Mouse (Mus musculus) lung, adult 18-20 months (tissue): ENCODE data around the gene Ermap.

Source experiments
- DNase-seq, 2 experiments: peaks; one replicate each; pipeline ENCODE4 v3.0.0; 2022; ENCODE audit warnings: mixed read lengths in 2 of 2

Gene Ermap

GRCm38 (mm10) chr4:119183525-119183924 is 6.3 kb downstream of the Ermap start:
- no peak for DNase-seq

- peak; percentile 29 for DNase-seq
These were observed 8.4 kb downstream of the Ermap start for GRCm38 (mm10) chr4:119181456-119181855.

- DNase-seq = no peak
These were observed 9.6 kb downstream of the Ermap start for GRCm38 (mm10) chr4:119180133-119180707.

DNA sequence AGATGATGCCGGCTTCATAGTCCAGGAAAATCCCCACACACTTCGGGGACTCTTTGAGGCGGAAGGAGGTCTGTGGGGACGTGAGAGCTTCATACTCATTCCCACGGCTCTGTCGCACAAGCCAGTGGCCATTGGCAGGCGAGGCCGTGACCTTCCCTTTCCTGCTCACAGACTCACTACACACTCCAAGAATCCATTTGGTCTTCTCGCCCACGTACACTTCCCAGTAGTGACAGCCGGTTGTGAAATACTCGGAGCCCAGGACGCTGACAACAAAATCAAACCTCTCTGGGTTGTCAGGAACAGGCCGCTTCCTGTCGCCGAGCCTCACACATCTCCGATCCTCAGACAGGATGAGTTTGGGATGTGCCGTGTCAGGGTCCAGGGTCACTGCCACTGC is 11.5 kb downstream of the Ermap start:
- peak in 1 of 2 experiments; percentile 20 for DNase-seq

- DNase-seq = peak; percentile 24 to 31
These were observed 12.1 kb downstream of the Ermap start for GRCm38 (mm10) chr4:119177702-119178101.

DNA sequence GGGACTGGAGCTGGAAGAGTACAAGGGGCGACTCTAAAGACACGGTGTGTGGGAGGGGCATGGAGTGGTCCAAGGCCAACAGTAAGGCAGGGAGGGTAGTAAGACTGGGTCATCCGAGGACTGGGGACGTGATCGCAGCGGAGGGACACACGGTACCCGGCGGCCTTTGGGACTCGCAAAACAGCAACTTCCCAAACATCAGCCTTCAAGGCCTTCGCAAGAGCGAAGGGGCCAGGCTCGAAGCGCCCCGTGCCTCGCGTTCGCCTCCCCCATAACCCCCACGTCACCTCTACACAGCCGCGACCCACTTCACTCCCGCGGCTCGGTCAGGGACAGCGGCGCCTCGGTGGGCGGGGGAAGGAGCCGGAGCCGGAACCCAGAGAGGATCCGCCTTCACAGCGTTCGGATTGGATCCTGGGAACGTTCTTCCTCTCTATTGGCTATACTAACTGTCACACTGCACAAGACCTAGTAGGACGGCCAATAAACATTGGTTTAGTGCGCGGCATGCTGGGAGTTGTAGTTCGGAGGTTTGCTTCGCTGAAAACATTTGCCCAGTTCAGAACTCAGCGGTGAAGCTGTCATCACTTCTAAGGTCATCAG is 15.9 kb downstream of the Ermap start, which contains the start of gene Zfp691:
TSS of gene Zfp691 (minus strand) at position 345 of the 603 bp plus-strand sequence.
- peak; percentile 97 to 98 for DNase-seq

- DNase-seq = no peak
These were observed 16.7 kb downstream of the Ermap start for GRCm38 (mm10) chr4:119172919-119173650.

DNA sequence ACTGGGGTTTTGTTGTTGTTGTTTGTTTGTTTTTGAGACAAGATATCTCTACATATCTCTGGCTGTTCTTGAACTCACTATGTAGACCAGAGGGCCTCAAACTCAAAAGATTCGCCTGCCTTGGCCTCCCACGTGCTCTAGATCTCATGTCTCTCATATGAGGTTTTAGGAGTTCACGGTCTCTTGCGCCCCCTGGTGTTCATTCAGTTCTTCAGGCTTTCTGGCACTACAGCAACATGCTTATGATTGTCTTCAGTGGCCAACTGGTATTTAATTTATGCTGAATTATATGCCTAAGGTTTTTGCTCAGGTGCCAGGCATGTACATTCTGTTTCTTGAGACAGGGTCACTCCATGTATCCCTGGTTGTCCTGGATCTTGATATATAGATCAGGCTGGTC is 22.1 kb downstream of the Ermap start:
- peak; percentile 75 to 83 for DNase-seq

- no peak for DNase-seq
These were observed 22.7 kb downstream of the Ermap start for GRCm38 (mm10) chr4:119167068-119167467.

DNA sequence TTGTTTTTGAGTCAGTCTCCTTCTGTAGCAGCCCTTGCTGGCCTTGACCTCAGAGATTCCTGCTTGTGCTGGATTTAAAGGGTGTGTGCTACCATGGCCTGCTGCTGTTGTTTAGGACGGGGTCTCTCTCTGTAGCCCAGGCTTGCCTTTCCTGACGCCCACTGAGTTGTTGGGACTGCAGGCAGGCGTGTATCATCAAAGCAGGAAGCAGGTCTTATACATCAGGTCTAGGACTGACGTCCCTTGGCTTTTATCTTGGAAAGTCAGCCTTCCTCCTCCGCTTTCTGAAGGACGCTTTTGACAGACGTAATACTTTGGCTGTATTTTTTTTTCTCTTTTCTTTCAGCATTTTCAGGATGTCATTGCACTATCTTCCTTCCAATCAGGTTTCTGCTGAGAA is 23.9 kb downstream of the Ermap start:
- DNase-seq = no peak

DNA sequence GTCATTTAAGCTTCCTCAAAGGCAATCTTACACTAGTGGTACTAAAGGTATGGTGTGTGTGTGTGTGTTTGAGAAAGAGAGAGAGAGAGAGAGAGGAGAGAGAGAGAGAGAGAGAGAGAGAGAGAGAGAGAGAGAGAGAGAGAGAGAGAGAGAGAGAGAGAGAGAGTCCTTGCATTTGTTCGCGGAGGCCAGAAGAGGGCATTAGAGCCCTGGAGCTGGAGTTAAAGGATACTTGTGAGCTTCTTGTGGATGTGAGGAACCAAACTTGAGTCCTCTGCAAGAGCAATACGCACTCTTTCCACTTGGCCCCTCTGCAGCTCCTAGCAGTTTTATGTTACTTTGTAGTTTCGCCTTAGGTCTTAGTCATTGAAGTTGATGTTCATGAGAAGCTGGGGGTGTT is 26.8 kb downstream of the Ermap start:
- no peak for DNase-seq

DNA sequence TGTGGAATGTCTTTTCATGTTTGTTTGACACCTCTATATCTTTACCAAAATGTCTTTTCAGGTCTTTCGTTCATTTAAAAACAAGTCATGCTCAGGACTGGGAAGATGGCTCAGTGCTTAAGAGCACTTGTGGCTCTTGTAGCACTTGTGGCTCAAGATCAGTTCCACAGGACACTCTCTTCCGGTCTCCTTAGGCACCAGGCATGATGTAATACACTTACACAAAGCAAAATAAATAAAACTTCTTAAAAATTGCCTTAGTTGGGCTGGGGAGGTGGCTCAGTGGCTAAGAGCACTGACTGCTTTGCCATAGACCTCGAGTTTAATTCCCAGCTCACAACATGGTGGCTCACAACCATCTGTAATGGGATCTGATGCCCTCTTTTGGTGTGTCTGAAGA is 28.5 kb downstream of the Ermap start:
- no peak for DNase-seq

GRCm38 (mm10) chr4:119157891-119158290 is 31.9 kb downstream of the Ermap start:
- peak in 1 of 2 experiments; percentile 47 for DNase-seq

GRCm38 (mm10) chr4:119157186-119157585 is 32.6 kb downstream of the Ermap start:
- peak; percentile 54 to 64 for DNase-seq

GRCm38 (mm10) chr4:119148741-119149140 is 41.1 kb downstream of the Ermap start:
- DNase-seq = no peak

DNA sequence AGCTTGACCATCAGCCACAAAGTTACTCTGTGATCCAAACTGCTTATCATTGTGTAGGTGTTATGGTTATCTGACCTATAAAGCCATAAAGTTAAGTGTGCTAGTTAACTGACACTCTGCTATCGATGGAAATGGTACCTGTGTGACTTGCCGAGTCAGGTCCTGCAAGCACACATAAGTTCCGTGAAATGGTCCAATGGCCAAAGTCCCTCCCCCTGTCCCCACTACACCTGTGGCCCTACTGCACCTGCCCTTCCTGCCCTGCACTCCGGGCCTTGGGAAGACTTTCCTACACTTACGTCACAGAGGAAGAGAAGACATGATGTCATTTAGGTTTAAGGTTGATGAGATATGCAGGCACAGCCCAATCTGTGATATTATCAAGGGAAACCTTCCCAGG is 42.5 kb downstream of the Ermap start:
- no peak for DNase-seq

- DNase-seq = no peak
These were observed 43.0 kb downstream of the Ermap start for GRCm38 (mm10) chr4:119146816-119147215.

DNA sequence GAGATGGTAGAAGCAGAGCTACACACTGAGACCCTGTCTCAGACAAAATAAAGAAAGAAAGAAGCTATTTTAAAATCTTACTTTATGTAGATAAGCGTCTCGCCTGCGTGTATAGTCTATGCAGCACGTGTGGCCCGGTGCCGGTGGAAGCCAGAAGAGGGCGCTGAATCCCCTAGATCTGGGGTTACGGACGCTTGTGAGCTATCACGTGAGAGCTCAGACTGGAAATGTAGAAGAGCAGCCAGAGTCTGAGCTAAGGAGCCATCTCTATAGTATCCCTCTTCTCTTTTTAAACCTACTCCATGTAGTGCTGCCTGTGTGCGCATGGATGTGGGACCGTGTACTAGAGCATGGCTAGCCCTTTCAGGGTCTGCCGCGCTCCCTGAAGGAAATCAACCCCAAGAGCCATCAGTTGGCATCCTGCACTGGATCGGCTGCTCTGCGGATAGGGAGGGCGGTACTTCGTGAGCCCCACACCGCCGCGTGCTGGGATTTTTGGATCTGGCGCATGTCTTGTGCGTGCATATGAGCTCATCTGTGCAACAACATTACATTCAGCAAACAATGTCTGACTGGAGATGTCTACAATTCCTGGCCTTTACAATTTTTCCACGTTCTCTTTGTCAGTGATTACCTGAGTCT is 47.5 kb downstream of the Ermap start:
- DNase-seq = peak; percentile 49 to 67

DNA sequence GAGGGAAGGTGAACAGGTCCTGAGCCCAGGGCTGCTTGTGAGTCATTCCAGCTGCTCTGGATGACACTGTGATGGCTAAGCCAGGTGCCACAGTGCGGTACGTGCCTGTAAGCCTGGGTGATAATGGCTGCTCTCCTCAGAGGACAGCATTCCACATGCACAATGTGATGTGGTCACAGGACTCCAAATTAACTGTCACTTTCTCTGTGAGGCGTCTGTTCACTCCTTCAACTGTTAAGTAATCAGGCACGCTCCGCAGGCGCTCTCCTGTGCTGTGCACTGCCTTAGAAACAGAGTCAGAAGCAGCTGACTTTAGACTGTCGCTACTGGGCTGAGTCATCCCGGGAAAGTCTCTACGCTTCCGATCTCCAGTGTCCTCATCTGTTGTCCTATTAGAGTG is 48.6 kb downstream of the Ermap start:
- no peak for DNase-seq

GRCm38 (mm10) chr4:119140126-119140525 is 49.7 kb downstream of the Ermap start:
- DNase-seq = peak; percentile 48 to 61

DNA sequence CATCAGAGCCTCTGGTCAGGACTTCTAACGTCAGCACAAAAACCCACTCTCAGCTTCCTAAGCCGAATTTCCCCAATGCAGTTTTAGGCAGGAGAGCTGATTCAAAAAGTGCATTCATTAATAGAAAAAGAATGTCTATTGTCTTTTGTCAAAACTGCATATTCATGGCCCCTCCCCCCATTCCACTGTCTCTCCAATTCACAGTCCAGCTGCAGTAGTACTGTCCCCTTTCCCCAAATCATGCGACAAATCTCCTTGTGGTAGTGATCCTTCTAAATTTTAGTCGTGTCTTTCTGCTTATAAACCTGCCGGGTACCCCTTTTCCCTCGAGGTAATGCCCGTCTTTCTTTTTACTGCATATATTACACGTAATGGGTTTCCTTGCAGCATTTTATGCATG is 51.0 kb downstream of the Ermap start:
- DNase-seq = no peak

DNA sequence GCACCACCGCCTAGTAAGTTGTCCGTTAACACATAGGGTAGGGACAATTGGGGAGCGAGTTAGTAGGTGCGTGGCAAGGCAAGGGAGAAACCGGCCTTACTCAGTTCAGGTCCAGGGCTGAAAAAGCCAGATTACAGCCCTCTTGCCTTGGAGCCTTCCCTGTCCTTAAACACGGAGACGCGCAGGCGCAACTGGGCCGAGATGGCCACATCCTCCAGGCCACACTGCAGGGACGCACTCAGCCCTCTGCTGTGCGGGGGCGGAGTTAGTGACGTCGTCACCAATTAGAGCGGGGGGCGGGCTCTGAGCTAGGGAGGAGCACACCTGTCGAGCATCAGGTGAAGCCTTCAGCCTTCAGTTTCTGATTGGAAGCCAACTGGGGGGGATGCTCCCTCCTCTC is 51.6 kb downstream of the Ermap start:
- peak; percentile 88 to 93 for DNase-seq

DNA sequence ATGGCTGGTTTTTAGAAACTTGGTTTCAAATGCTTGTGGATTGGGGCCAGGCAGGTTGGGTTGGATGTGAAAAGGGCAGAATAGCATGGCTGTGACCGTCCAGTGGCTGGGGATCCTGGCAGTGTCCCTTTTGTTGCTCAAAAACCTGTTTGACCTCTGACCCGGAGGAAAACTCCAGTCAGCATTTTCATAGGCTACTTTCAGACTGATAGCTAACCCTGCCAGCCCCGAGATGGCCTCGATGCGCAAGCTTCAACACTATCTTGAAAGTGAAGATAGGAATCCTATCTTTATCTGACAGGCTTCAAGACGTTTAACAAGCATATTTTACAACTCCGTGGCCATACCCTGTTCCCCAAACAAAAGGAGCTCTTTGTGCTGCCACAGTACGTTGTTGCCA is 52.5 kb downstream of the Ermap start:
- DNase-seq = no peak

DNA sequence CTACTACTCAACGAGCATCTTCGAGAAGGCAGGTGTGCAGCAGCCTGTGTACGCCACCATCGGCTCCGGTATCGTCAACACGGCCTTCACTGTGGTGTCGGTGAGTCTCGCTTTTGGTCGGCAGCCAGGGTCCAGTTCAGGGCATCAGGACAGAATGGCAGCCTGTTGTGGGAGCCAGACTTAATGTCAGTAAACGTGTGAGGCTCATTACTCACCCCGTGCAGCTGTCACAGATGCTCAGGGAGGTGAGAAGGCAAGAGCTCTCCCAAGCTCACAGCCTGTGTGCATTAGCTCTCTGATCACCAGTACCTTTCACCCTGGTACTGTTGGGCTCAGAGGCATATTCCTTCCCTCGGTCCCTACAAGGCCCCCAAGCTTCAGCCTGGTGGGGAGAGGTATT is 56.0 kb downstream of the Ermap start:
- no peak for DNase-seq
